Mouse (Mus musculus): ENCODE measurements at regions not wholly inside any gene's neighbourhood (a gene's known extent, or its start where the extent isn't known, plus 50 kb on each side); places are given as distances from the start of the nearest gene placed in this dataset.

GRCm38 (mm10) chr3:45981851-45982250 is 466.2 kb downstream of the Pabpc4l start:
- peak; percentile 28 for DNase-seq (ENCODE audit: low spot score)
- 47% methylated on average over 3 of the region's 3 CpGs for WGBS
- H3K27ac ChIP-seq, result no peak overlapping the region

DNA sequence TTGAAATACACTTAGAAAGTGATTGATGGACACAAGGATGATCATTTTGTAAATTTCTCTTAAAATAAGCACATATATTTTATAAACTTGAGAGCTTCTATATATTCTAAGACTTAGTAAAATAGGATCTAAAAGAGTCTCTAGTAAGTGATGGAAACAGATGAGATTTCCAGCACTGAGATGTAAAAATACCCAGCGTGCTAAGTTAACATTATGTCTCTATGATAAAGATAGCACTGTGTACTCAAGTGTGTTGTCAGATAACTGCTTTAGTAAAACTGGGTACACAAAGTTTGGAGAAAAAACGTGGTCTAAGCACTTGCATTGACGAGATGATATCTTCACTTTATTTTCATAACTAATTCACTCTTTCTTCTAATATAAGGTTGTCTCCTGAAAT is 479.4 kb downstream of the Pabpc4l start:
- no peak for ATAC-seq (ENCODE audit: low FRiP score)
- no peak overlapping the region for H3K27ac ChIP-seq
- no peak overlapping the region for H3K4me3 ChIP-seq (replicated peaks; ENCODE audit: low read length)
- H3K4me2 ChIP-seq (replicated peaks), result no peak overlapping the region
- 84% methylated on average over 3 of the region's 3 CpGs for WGBS
- no peaks in the 10 kb centered on the region for H3K4me1 ChIP-seq (replicated peaks; ENCODE audit: control insufficient read depth, insufficient read depth, low read length)
- no peak overlapping the region for H3K9ac ChIP-seq
- no peaks in the 10 kb centered on the region for H3K27me3 ChIP-seq (ENCODE audit: control insufficient read depth, insufficient read depth, low read length)
- H3K9me3 ChIP-seq (ENCODE audit: control insufficient read depth, low read length), result no peaks in the 10 kb centered on the region
- no peaks in the 10 kb centered on the region for H3K36me3 ChIP-seq (replicated peaks; ENCODE audit: control insufficient read depth, insufficient read depth)
- DNase-seq (ENCODE audit: low spot score), result no peak

More at GRCm38 (mm10) chr3:45981851-45982250, 466.2 kb downstream of the Pabpc4l start:
- no peak overlapping the region for H3K4me3 ChIP-seq (replicated peaks; ENCODE audit: low read length)
- H3K9ac ChIP-seq, result no peak overlapping the region
- H3K9me3 ChIP-seq (ENCODE audit: control insufficient read depth, low read length), result no peaks in the 10 kb centered on the region
- ATAC-seq (ENCODE audit: low FRiP score), result no peak
- no peak overlapping the region for H3K4me2 ChIP-seq (replicated peaks)
- no peaks in the 10 kb centered on the region for H3K27me3 ChIP-seq (ENCODE audit: control insufficient read depth, insufficient read depth, low read length)
- no peaks in the 10 kb centered on the region for H3K36me3 ChIP-seq (replicated peaks; ENCODE audit: control insufficient read depth, insufficient read depth)
- H3K4me1 ChIP-seq (replicated peaks; ENCODE audit: control insufficient read depth, insufficient read depth, low read length), result no peaks in the 10 kb centered on the region

- no peaks in the 10 kb centered on the region for H3K9me3 ChIP-seq (ENCODE audit: control insufficient read depth, low read length)
- no peak overlapping the region for H3K4me2 ChIP-seq (replicated peaks)
- H3K9ac ChIP-seq, result no peak overlapping the region
- no peaks in the 10 kb centered on the region for H3K27me3 ChIP-seq (ENCODE audit: control insufficient read depth, insufficient read depth, low read length)
- no peaks in the 10 kb centered on the region for H3K36me3 ChIP-seq (replicated peaks; ENCODE audit: control insufficient read depth, insufficient read depth)
- 77% methylated on average over 1 of the region's 1 CpGs for WGBS
- DNase-seq (ENCODE audit: low spot score) (no peak), ATAC-seq (ENCODE audit: low FRiP score) (no peak)
- no peak overlapping the region for H3K4me3 ChIP-seq (replicated peaks; ENCODE audit: low read length)
- no peak overlapping the region for H3K27ac ChIP-seq
- no peaks in the 10 kb centered on the region for H3K4me1 ChIP-seq (replicated peaks; ENCODE audit: control insufficient read depth, insufficient read depth, low read length)
These were observed 513.6 kb downstream of the Pabpc4l start for GRCm38 (mm10) chr3:45934435-45934834.

- H3K36me3 ChIP-seq (replicated peaks; ENCODE audit: control insufficient read depth, insufficient read depth), result no peaks in the 10 kb centered on the region
- ATAC-seq (ENCODE audit: low FRiP score) (no peak), DNase-seq (ENCODE audit: low spot score) (no peak)
- H3K27me3 ChIP-seq (ENCODE audit: control insufficient read depth, insufficient read depth, low read length), result no peaks in the 10 kb centered on the region
- H3K9me3 ChIP-seq (ENCODE audit: control insufficient read depth, low read length), result no peaks in the 10 kb centered on the region
- no peak overlapping the region for H3K4me3 ChIP-seq (replicated peaks; ENCODE audit: low read length)
- 79% methylated on average over 1 of the region's 1 CpGs for WGBS
- H3K9ac ChIP-seq, result no peak overlapping the region
- H3K4me1 ChIP-seq (replicated peaks; ENCODE audit: control insufficient read depth, insufficient read depth, low read length), result no peaks in the 10 kb centered on the region
- H3K4me2 ChIP-seq (replicated peaks), result no peak overlapping the region
- H3K27ac ChIP-seq, result no peak overlapping the region
These were observed 523.7 kb downstream of the Pabpc4l start for GRCm38 (mm10) chr3:45924338-45924737.

All from hindbrain, embryonic 14.5 days (tissue).